Mouse (Mus musculus): ENCODE measurements around the gene Zc3h13. TPM values are rescaled to one million over a fixed set of nuclear protein-coding genes. Genes with fewer than 3 reads are reported as not detected.

Zc3h13 gene
- 19.5 and 20.6 TPM in 2 replicates for polyA plus RNA-seq (2015; fragmentation: Nextera tagmentation; extraction: Ambion mirVana)

GRCm38 (mm10) chr14:75284193-75284915 is at the start of gene Zc3h13:
Zc3h13 (plus strand) TSS chr14:75284373.

DNA sequence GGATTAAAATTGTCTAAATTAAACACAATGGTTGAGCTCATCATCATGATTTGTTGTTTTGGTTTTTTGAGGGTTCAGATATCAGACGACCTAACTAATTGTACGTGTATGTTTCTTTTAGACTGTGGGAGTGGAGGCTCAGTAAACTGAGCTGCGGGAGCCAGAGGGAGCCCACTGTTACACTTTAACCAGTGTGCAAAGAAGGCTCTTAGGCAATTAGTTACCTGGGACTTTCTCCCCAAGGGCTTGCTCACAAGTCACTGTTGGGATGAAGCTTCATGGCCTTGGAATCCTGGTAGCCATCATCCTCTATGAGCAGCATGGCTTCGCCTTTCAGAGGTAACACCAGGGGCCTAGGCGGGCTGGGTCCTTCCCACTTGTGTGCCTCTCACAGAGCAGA is 42.1 kb upstream of the Zc3h13 start, which contains the start of gene Cpb2:
TSS of gene Cpb2 (plus strand) at position 201 of the 400 bp plus-strand sequence.

Small RNA genes lying within 50 kb of the gene (microRNA-seq; reads per million reads assigned to microRNA genes)
- not detected for gene Gm44482

Other genes starting within 250 kb of the Zc3h13 start
- not detected in 2 replicates for gene Lrrc63, start 153.5 kb upstream of the Zc3h13 start, polyA plus RNA-seq (2015; fragmentation: Nextera tagmentation; extraction: Ambion mirVana)
- 21.4 and 33.0 TPM in 2 replicates for gene Lcp1, start 153.3 kb upstream of the Zc3h13 start, polyA plus RNA-seq (2015; fragmentation: Nextera tagmentation; extraction: Ambion mirVana)
- gene Cpb2, start 42.1 kb upstream of the Zc3h13 start, polyA plus RNA-seq (2015; fragmentation: Nextera tagmentation; extraction: Ambion mirVana): 0.16 and 0.73 TPM in 2 replicates
- gene Siah3, start 171.6 kb downstream of the Zc3h13 start, polyA plus RNA-seq (2015; fragmentation: Nextera tagmentation; extraction: Ambion mirVana): not detected in 2 replicates